Mouse (Mus musculus) neural tube, embryonic 10.5 days (tissue): ENCODE measurements around the gene Trappc3.

Experiments
- DNase-seq: peaks from one replicate; pipeline ENCODE4 v3.0.0-alpha.2; 2017; ENCODE audit warnings: low spot score; ENCODE audit errors: extremely low spot score

The Trappc3 gene

GRCm38 (mm10) chr4:126251655-126252254 lies 10.4 kb upstream of the Trappc3 start:
- no peak for DNase-seq

GRCm38 (mm10) chr4:126252411-126253237 lies 9.5 kb upstream of the Trappc3 start:
- DNase-seq = no peak

GRCm38 (mm10) chr4:126253637-126254272 lies 8.4 kb upstream of the Trappc3 start:
- DNase-seq = no peak

GRCm38 (mm10) chr4:126254315-126255112 lies 7.6 kb upstream of the Trappc3 start:
- DNase-seq = no peak

GRCm38 (mm10) chr4:126255113-126256001 lies 6.8 kb upstream of the Trappc3 start:
- DNase-seq = peak; percentile 53

GRCm38 (mm10) chr4:126256131-126256791 lies 5.9 kb upstream of the Trappc3 start, which contains the start of gene Map7d1:
Map7d1 (minus strand) TSS chr4:126256343.
- peak; percentile 93 for DNase-seq

GRCm38 (mm10) chr4:126256967-126257881 lies 4.9 kb upstream of the Trappc3 start:
- DNase-seq = peak; percentile 68

- no peak for DNase-seq
These were observed 3.1 kb upstream of the Trappc3 start for GRCm38 (mm10) chr4:126259063-126259462.

- DNase-seq = peak; percentile 79
These were observed 2.5 kb upstream of the Trappc3 start for GRCm38 (mm10) chr4:126259523-126260160.

- DNase-seq = peak; percentile 65
These were observed 1.5 kb upstream of the Trappc3 start for GRCm38 (mm10) chr4:126260520-126261201.

GRCm38 (mm10) chr4:126261266-126261665 lies 859 bp upstream of the Trappc3 start:
- no peak for DNase-seq

- no peak for DNase-seq
These were observed 450 bp upstream of the Trappc3 start for GRCm38 (mm10) chr4:126261675-126262074.

GRCm38 (mm10) chr4:126269292-126269691 lies 7.2 kb downstream of the Trappc3 start:
- no peak for DNase-seq

- DNase-seq = no peak
These were observed 11.6 kb downstream of the Trappc3 start for GRCm38 (mm10) chr4:126273753-126274152.

- no peak for DNase-seq
These were observed 13.0 kb downstream of the Trappc3 start for GRCm38 (mm10) chr4:126275081-126275480.

GRCm38 (mm10) chr4:126275681-126276131 lies 13.6 kb downstream of the Trappc3 start:
- no peak for DNase-seq

- DNase-seq = peak; percentile 63
These were observed 15.9 kb downstream of the Trappc3 start for GRCm38 (mm10) chr4:126277906-126278564.
